Mouse (Mus musculus): ENCODE data around the gene Mlf1. TPM values are rescaled to one million over a fixed set of nuclear protein-coding genes. Genes with fewer than 3 reads are reported as not detected.

Gene Mlf1
- polyA plus RNA-seq, 1 experiment from 2014 or later = 6.5 TPM

DNA sequence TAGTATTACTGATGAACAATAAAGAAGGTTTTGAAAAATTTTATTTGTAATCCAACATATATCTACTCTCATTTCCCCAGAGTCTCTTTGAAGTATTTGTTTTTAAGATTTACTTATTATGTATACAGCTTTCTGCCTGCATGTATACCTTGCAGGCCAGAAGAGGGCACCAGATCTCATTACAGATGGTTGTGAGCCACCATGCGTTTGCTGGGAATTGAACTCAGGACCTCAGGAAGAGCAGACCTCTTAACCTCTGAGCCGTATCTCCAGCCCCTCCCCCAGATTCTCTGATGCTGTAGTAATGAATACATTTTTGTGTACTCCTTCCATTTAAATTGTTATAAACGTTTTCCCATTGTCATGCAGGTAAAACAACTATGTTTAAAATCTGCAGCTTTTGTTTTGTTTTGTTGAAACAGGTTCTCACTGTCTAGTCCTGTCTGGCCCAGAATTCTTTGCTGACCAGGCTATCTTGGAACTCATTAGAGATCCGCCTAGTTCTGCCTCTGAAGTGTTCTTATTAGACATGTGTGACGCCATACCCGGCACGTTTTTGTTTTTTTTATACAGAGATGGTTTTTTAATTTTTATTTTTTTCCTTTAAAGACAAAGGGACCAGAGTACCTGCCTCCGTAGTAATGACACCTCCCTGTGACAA lies 55.6 kb downstream of the Mlf1 start:
- Histone ChIP-seq H3K4me2 (ENCODE audit: low read depth, low read length) (peak overlapping the region; percentile 43; the same call in 1 of the 2 replicates), H3K27ac (ENCODE audit: low read length) (no peak overlapping the region), H3K4me3 (ENCODE audit: low read length) (peak overlapping the region; percentile 94), H3K9me3 (ENCODE audit: control insufficient read depth, low read length) (0 out of 2 replicates have a peak, but pooled peaks cover 2% of the 10 kb centered on the region), H3K27me3 (replicated peaks; ENCODE audit: control insufficient read depth, insufficient read depth, low read length) (no peaks in the 10 kb centered on the region), H3K4me1 (ENCODE audit: control insufficient read depth, insufficient read depth, low read length) (peaks cover 8% of the 10 kb centered on the region), H3K36me3 (ENCODE audit: control insufficient read depth, insufficient read depth, low read length) (no peaks in the 10 kb centered on the region), H3K9ac (ENCODE audit: low read depth, low read length) (no peak overlapping the region)
- ATAC-seq = peak; percentile 75
- 30% methylated on average over 8 of the region's 8 CpGs for WGBS

DNA sequence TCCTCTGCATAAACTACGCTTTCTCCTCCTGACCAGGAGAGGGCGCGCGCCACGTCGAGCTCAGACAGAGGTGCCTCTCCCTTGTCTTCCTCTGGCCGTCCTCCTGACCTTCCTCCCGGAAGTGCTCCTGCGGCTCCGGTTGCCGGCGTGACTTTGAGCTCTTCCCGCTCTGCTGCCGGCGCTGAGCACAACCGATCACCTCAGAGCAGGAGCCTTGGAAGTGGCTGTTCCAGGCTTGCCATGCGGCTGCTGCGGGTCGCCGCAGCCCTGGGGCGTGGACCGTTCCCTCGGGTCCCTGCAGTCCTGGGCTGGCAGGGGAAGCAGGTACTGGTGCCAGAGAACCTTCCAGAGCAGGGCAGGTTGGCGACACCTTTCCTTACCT lies 56.1 kb downstream of the Mlf1 start, which contains the start of gene Gfm1:
TSS of gene Gfm1 (plus strand) at position 98 of the 382 bp plus-strand sequence.
- Histone ChIP-seq H3K9ac (ENCODE audit: low read depth, low read length) (peak within 1 kb of the TSS; percentile 93), H3K27me3 (replicated peaks; ENCODE audit: control insufficient read depth, insufficient read depth, low read length) (no peaks in the 10 kb centered on the region), H3K36me3 (ENCODE audit: control insufficient read depth, insufficient read depth, low read length) (0 out of 2 replicates have a peak, but pooled peaks cover 1% of the 10 kb centered on the region), H3K4me3 (ENCODE audit: low read length) (peak within 1 kb of the TSS; percentile 94), H3K4me2 (ENCODE audit: low read depth, low read length) (peak within 1 kb of the TSS; percentile 70), H3K4me1 (ENCODE audit: control insufficient read depth, insufficient read depth, low read length) (peaks cover 8% of the 10 kb centered on the region), H3K9me3 (ENCODE audit: control insufficient read depth, low read length) (0 out of 2 replicates have a peak, but pooled peaks cover 2% of the 10 kb centered on the region), H3K27ac (ENCODE audit: low read length) (peak within 1 kb of the TSS; percentile 24; the same call in 1 of the 2 replicates)
- ATAC-seq = peak; percentile 97
- under 1% methylated on average over 24 of the region's 24 CpGs for WGBS

DNA sequence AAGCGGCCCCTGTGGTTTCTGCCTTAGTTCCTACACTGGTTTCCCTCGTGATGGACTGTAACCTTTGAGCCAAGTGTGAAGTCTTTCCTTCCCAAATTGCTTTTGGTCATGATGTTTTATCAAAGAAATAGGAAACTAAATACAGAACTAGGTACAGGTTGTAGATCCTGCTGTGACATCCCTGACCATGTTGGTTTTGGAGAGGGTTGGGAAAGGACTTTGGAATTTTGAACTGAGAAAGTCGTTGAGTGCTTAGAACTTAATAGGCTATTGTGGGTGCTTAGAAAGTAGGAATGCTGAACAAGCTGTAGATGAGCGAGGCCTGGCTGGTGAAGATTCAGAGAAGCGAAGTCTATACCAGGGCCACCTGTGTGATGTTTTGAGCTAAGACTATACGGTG lies 60.1 kb downstream of the Mlf1 start:
- Histone ChIP-seq H3K9me3 (ENCODE audit: control insufficient read depth, low read length) (no peaks in the 10 kb centered on the region), H3K4me1 (ENCODE audit: control insufficient read depth, insufficient read depth, low read length) (peaks cover 8% of the 10 kb centered on the region), H3K27ac (ENCODE audit: low read length) (no peak overlapping the region), H3K4me3 (ENCODE audit: low read length) (no peak overlapping the region), H3K27me3 (replicated peaks; ENCODE audit: control insufficient read depth, insufficient read depth, low read length) (no peaks in the 10 kb centered on the region), H3K4me2 (ENCODE audit: low read depth, low read length) (no peak overlapping the region), H3K9ac (ENCODE audit: low read depth, low read length) (no peak overlapping the region), H3K36me3 (ENCODE audit: control insufficient read depth, insufficient read depth, low read length) (peaks cover 6% of the 10 kb centered on the region)
- WGBS = 92% methylated on average over 6 of the region's 6 CpGs
- no peak for ATAC-seq

DNA sequence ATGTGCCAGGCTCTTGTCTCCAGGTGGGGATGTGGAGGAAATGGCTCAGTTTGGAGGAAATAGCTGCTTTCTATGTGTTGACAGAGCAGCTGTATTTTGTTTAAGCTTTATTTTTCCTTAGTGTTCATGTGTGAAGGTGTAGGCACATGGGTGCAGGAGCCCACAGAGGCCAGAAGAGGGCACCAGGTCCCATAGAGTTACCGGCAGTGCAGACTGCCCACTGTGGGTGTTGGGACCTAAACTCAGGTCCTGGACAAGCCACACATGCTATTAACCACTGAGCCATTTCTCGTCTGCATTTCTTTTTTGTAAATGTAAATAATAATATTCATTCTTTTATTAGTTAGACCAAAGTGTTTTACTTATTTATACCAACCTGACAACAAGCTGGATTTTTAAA lies 73.2 kb downstream of the Mlf1 start:
- H3K4me3 ChIP-seq (ENCODE audit: low read length) = no peak overlapping the region
- no peaks in the 10 kb centered on the region for H3K4me1 ChIP-seq (ENCODE audit: control insufficient read depth, insufficient read depth, low read length)
- H3K9ac ChIP-seq (ENCODE audit: low read depth, low read length) = no peak overlapping the region
- no peaks in the 10 kb centered on the region for H3K9me3 ChIP-seq (ENCODE audit: control insufficient read depth, low read length)
- no peak overlapping the region for H3K4me2 ChIP-seq (ENCODE audit: low read depth, low read length)
- H3K27ac ChIP-seq (ENCODE audit: low read length) = no peak overlapping the region
- 93% methylated on average over 2 of the region's 2 CpGs for WGBS
- no peaks in the 10 kb centered on the region for H3K27me3 ChIP-seq (replicated peaks; ENCODE audit: control insufficient read depth, insufficient read depth, low read length)
- peaks cover 23% of the 10 kb centered on the region for H3K36me3 ChIP-seq (ENCODE audit: control insufficient read depth, insufficient read depth, low read length)
- ATAC-seq = no peak

Other genes starting within 250 kb of the Mlf1 start
- not detected in 2 replicates for gene Gm17402, start 1.1 kb downstream of the Mlf1 start, polyA plus RNA-seq (2015; fragmentation: Nextera tagmentation; extraction: Ambion mirVana)
- 57.4 and 62.0 TPM in 2 replicates for gene Gfm1, start 56.0 kb downstream of the Mlf1 start, polyA plus RNA-seq (2015; fragmentation: Nextera tagmentation; extraction: Ambion mirVana)
- gene Lxn, start 89.8 kb downstream of the Mlf1 start, polyA plus RNA-seq (2015; fragmentation: Nextera tagmentation; extraction: Ambion mirVana) = 97.1 and 102 TPM in 2 replicates
- gene Rarres1, start 141.4 kb downstream of the Mlf1 start, polyA plus RNA-seq (2015; fragmentation: Nextera tagmentation; extraction: Ambion mirVana) = 1.3 and 1.4 TPM in 2 replicates
- gene Mfsd1, start 208.6 kb downstream of the Mlf1 start, polyA plus RNA-seq (2015; fragmentation: Nextera tagmentation; extraction: Ambion mirVana) = 61.2 and 70.0 TPM in 2 replicates

Data from intestine, embryonic 16.5 days (tissue).